Mouse (Mus musculus) liver, embryonic 14.5 days (tissue): ENCODE measurements around the gene Mllt1.

Experiments used
- CTCF ChIP-seq: IDR thresholded peaks from 2 replicates; pipeline ENCODE4 v1.5.1; 2016; ENCODE audit warnings: antibody characterized with exemption, low read depth, control low read depth
- EP300 ChIP-seq: IDR thresholded peaks from 2 replicates; pipeline ENCODE4 v1.6.1; 2016; ENCODE audit warnings: antibody characterized with exemption, low read depth

- TF ChIP-seq CTCF (no peak), EP300 (no peak)
Measured at GRCm38 (mm10) chr17:56982013-56982412, 46.8 kb upstream of the Mllt1 start, which contains the start of gene Acer1.
